Mouse (Mus musculus) midbrain, postnatal 0 days (tissue): ENCODE data around the gene Tgfa. TPM values are rescaled to one million over a fixed set of nuclear protein-coding genes. Genes with fewer than 3 reads are reported as not detected.

Source experiments
- ATAC-seq: fragments of 200-750 bp; cut with Nextera tagmentation; 2 replicates; pipeline ENCODE4 v1.8.0; 2017; ENCODE audit warnings: moderate number of reproducible peaks, mild to moderate bottlenecking, moderate TSS enrichment, moderate library complexity; ENCODE audit not compliant: low FRiP score
- DNase-seq: peaks from one replicate; pipeline ENCODE4 v3.0.0-alpha.2; 2015; ENCODE audit warnings: low spot score
- H3K27ac ChIP-seq: fragments of 300-500 bp; sonication (generic); 2 replicates; pipeline ENCODE4 v1.5.1; 2014; ENCODE audit warnings: low read depth, mild to moderate bottlenecking, low read length, mixed read lengths
- H3K27me3 ChIP-seq: fragments of 300-500 bp; sonication (generic); 2 replicates; pipeline ENCODE4 v1.6.1; 2014; ENCODE audit warnings: low read length, control low read depth, mixed read lengths; ENCODE audit not compliant: insufficient read depth
- H3K36me3 ChIP-seq: fragments of 300-500 bp; sonication (generic); 2 replicates; pipeline ENCODE4 v1.6.1; 2014; ENCODE audit warnings: low read length, control low read depth, mixed read lengths; ENCODE audit not compliant: insufficient read depth
- H3K4me1 ChIP-seq: fragments of 300-500 bp; sonication (generic); 2 replicates; pipeline ENCODE4 v1.6.1; 2014; ENCODE audit warnings: mild to moderate bottlenecking, control low read depth, antibody characterized with exemption, low read length, mixed read lengths; ENCODE audit not compliant: insufficient read depth
- H3K4me2 ChIP-seq: fragments of 300-500 bp; sonication (generic); 2 replicates; pipeline ENCODE4 v1.6.1; 2014; ENCODE audit warnings: low read depth, mild to moderate bottlenecking, low read length, mixed read lengths; ENCODE audit not compliant: poor library complexity, severe bottlenecking
- H3K4me3 ChIP-seq: fragments of 300-500 bp; sonication (generic); 2 replicates; pipeline ENCODE4 v1.5.1; 2014; ENCODE audit warnings: low read depth, mild to moderate bottlenecking, low read length, moderate library complexity
- H3K9ac ChIP-seq: fragments of 300-500 bp; sonication (generic); replicated peaks from 2 replicates; pipeline ENCODE4 v1.6.1; 2014; ENCODE audit warnings: mild to moderate bottlenecking, low read length, moderate library complexity, mixed read lengths; ENCODE audit not compliant: poor library complexity, severe bottlenecking
- H3K9me3 ChIP-seq: fragments of 300-500 bp; sonication (generic); 2 replicates; pipeline ENCODE4 v1.6.1; 2016; ENCODE audit warnings: low read length, control low read depth
- CTCF ChIP-seq: IDR thresholded peaks from 2 replicates; pipeline ENCODE4 v1.5.1; 2016; ENCODE audit warnings: antibody characterized with exemption, mild to moderate bottlenecking
- WGBS: fragments of 180-500 bp; shearing (Covaris S2); extraction: QIAGEN DNeasy Blood & Tissue Kit; methylation state at CpG from one replicate; pipeline ENCODE4 v1.1.7; 2014; 5-methylcytosine and 5-hydroxymethylcytosine counted together
- polyA plus RNA-seq: library from polyadenylated mRNA; unstranded; fragments of >200 nt; fragmentation: Nextera tagmentation; extraction: Ambion mirVana; gene quantifications from 2 replicates; pipeline ENCODE4 v1.2.1, GENCODE M21; 2015
- total RNA-seq: library from RNA; depleted of rRNA; stranded (reverse); fragments of >200 nt; gene quantifications from 2 replicates; pipeline ENCODE4 v1.2.3, GENCODE M21; 2014

Gene Tgfa
- total and polyA plus RNA-seq, 2 experiments from 2014 or later = 16.8 to 37.1 TPM

DNA sequence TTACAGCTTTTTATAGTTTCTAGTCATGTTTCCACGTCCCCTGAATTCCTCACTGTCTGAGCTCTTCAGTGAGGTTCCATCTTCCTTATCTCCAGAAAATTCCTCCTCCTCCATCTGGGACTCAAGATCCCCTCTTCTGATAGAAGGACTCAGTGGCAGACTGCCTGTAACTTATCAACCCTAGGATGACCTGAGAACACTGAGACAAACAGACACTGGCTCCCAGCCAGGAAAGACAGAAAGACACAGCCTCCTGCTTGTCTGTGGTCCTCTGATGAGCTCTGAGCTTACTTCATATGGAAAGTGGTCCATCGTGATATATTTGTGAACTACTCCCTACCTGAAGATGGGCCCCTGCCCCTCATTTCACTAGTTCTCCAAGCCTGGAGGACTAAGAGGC is 40.5 kb upstream of the Tgfa start:
- WGBS = 78% methylated on average over 2 of the region's 2 CpGs
- Histone ChIP-seq H3K4me2 (no peak overlapping the region), H3K27me3 (no peaks in the 10 kb centered on the region)

GRCm38 (mm10) chr6:86157253-86158234 is 37.5 kb upstream of the Tgfa start:
- peak; percentile 36 for TF ChIP-seq CTCF
- ATAC-seq (no peak), DNase-seq (peak; percentile 68)
- Histone ChIP-seq H3K9ac (no peak overlapping the region), H3K4me2 (no peak overlapping the region), H3K4me1 (no peaks in the 10 kb centered on the region), H3K27ac (no peak overlapping the region), H3K36me3 (no peaks in the 10 kb centered on the region), H3K9me3 (no peaks in the 10 kb centered on the region), H3K27me3 (no peaks in the 10 kb centered on the region), H3K4me3 (no peak overlapping the region)
- WGBS = 75% methylated on average over 17 of the region's 17 CpGs

More for the DNA sequence above, 40.5 kb upstream of the Tgfa start:
- Histone ChIP-seq H3K4me1 (no peaks in the 10 kb centered on the region), H3K4me3 (no peak overlapping the region), H3K9ac (no peak overlapping the region), H3K9me3 (no peaks in the 10 kb centered on the region), H3K27ac (no peak overlapping the region), H3K36me3 (no peaks in the 10 kb centered on the region)
- ATAC-seq = no peak
- TF ChIP-seq CTCF = no peak
- DNase-seq = no peak

DNA sequence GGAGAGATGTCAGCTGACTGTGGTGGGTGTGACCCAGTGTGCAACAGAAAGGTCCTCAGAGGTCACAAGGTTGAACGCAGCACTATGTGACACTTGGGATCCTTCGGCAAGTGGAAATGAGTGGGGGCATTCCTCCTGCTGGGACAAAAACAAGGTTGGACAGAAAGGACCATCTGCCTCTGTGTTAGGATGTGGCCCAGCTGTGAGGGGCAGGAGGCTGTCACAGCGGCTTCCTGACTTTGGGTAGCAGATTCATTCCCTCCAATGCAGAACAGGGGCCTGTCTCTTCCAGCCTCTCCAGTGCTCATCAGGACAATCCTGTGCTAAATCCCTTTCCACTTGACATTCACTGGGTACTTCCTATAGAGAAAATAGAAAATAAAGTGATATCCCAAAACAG is 34.1 kb upstream of the Tgfa start:
- Histone ChIP-seq H3K4me1 (no peaks in the 10 kb centered on the region), H3K9me3 (no peaks in the 10 kb centered on the region), H3K27ac (no peak overlapping the region), H3K27me3 (no peaks in the 10 kb centered on the region), H3K36me3 (no peaks in the 10 kb centered on the region), H3K4me2 (no peak overlapping the region), H3K9ac (no peak overlapping the region), H3K4me3 (no peak overlapping the region)
- 48% methylated on average over 3 of the region's 3 CpGs for WGBS
- no peak for TF ChIP-seq CTCF
- ATAC-seq (no peak), DNase-seq (no peak)

- 61% methylated on average over 7 of the region's 7 CpGs for WGBS
- DNase-seq (no peak), ATAC-seq (no peak)
- Histone ChIP-seq H3K27ac (no peak overlapping the region), H3K9me3 (no peaks in the 10 kb centered on the region), H3K4me3 (no peak overlapping the region), H3K27me3 (no peaks in the 10 kb centered on the region), H3K4me1 (no peaks in the 10 kb centered on the region), H3K9ac (no peak overlapping the region), H3K4me2 (no peak overlapping the region), H3K36me3 (no peaks in the 10 kb centered on the region)
- no peak for TF ChIP-seq CTCF
Observed at GRCm38 (mm10) chr6:86161586-86161985, 33.4 kb upstream of the Tgfa start.

- no peak for ATAC-seq
- TF ChIP-seq CTCF = no peak
- Histone ChIP-seq H3K9ac (no peak overlapping the region), H3K4me2 (no peak overlapping the region), H3K9me3 (no peaks in the 10 kb centered on the region), H3K36me3 (no peaks in the 10 kb centered on the region), H3K4me1 (no peaks in the 10 kb centered on the region), H3K4me3 (no peak overlapping the region), H3K27me3 (no peaks in the 10 kb centered on the region), H3K27ac (no peak overlapping the region)
- 46% methylated on average over 3 of the region's 3 CpGs for WGBS
- DNase-seq = no peak
Observed at GRCm38 (mm10) chr6:86164028-86164427, 31.0 kb upstream of the Tgfa start.

GRCm38 (mm10) chr6:86166426-86166825 is 28.6 kb upstream of the Tgfa start:
- Histone ChIP-seq H3K4me3 (no peak overlapping the region), H3K9me3 (no peaks in the 10 kb centered on the region), H3K9ac (no peak overlapping the region), H3K4me1 (no peaks in the 10 kb centered on the region), H3K27ac (no peak overlapping the region), H3K4me2 (no peak overlapping the region), H3K27me3 (no peaks in the 10 kb centered on the region), H3K36me3 (no peaks in the 10 kb centered on the region)
- WGBS = 76% methylated on average over 9 of the region's 9 CpGs
- TF ChIP-seq CTCF = no peak
- DNase-seq (no peak), ATAC-seq (no peak)
